Mouse (Mus musculus): Measurements from ENCODE around the gene Accs. TPM values are rescaled to one million over a fixed set of nuclear protein-coding genes. Genes with fewer than 3 reads are reported as not detected.

The Accs gene
- total RNA-seq, 1 experiment from 2014 or later: 13.3 TPM

GRCm38 (mm10) chr2:93791516-93792499 lies 57.9 kb downstream of the Accs start:
- DNase-seq: peak; percentile 42

GRCm38 (mm10) chr2:93790798-93791345 lies 58.9 kb downstream of the Accs start:
- no peak for DNase-seq

GRCm38 (mm10) chr2:93788557-93788956 lies 61.2 kb downstream of the Accs start:
- no peak for DNase-seq

- DNase-seq: peak; percentile 70
Measured at GRCm38 (mm10) chr2:93786175-93786574, 63.6 kb downstream of the Accs start.

GRCm38 (mm10) chr2:93785432-93785798 lies 64.3 kb downstream of the Accs start:
- no peak for DNase-seq

- DNase-seq: no peak
Measured at GRCm38 (mm10) chr2:93784721-93785431, 64.9 kb downstream of the Accs start.

- no peak for DNase-seq
Measured at GRCm38 (mm10) chr2:93783926-93784539, 65.7 kb downstream of the Accs start.

Other genes with a start within 250 kb of the Accs start
- gene Alx4, start 207.6 kb downstream of the Accs start, total RNA-seq (2021): 0.29 and 0.39 TPM in 2 replicates
- 101 and 105 TPM in 2 replicates for gene Ext2, start 27.4 kb downstream of the Accs start, total RNA-seq (2021)
- 0.76 TPM in 1 of 2 replicates, not detected in the other for gene Accsl, start 19.2 kb upstream of the Accs start, total RNA-seq (2021)
- gene Gm13889, start 107.3 kb upstream of the Accs start, total RNA-seq (2021): 18.3 and 20.5 TPM in 2 replicates
- not detected in 2 replicates for gene Gm27027, start 146.4 kb upstream of the Accs start, total RNA-seq (2021)
- gene Alkbh3, start 160.9 kb upstream of the Accs start, total RNA-seq (2021): 48.2 and 56.0 TPM in 2 replicates

All from adrenal gland, postnatal 25 days (tissue).